Mouse (Mus musculus): Measurements from ENCODE around the gene Dpm1.

DNA sequence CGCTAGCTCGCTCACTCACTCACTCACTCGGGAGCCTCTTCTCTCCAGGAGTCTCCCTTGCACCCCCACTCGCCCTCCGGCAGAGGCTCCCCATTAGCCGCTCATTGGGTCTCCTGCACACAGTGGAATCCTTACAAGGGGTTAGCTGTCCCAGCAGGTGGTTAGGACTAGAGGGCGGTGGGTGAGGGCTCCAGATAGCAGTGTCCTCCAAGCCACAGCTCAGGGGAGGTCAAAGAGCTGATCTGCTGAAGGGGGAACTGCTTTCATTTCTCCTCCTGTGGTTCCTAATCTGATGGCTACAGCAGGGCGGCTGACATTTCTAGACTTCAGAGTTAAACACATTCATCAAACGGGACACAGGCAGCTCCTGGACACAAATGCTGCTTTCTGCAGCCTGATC, 43.0 kb upstream of the Dpm1 start:
- TF ChIP-seq CTCF (IDR thresholded peaks at IDR 0.05; ENCODE audit: low read depth, low read length) (no peak), EP300 (IDR thresholded peaks at IDR 0.05; ENCODE audit: insufficient read depth, low read depth, low read length) (no peak), POLR2A (IDR thresholded peaks at IDR 0.05; ENCODE audit: insufficient read depth, low read length) (no peak)
